Mouse (Mus musculus): ENCODE data around the gene Plpp1.

- TF ChIP-seq HCFC1 (IDR thresholded peaks at IDR 0.05; ENCODE audit: borderline replicate concordance, insufficient read depth, low read length) (no peak), ZC3H11A (IDR thresholded peaks at IDR 0.05; ENCODE audit: borderline replicate concordance, low read depth, low read length) (no peak), ZNF384 (IDR thresholded peaks at IDR 0.05; ENCODE audit: low read depth, low read length) (no peak), MAFK (IDR thresholded peaks at IDR 0.05; ENCODE audit: insufficient read depth, low read depth, low read length) (no peak), CHD2 (IDR thresholded peaks at IDR 0.05; ENCODE audit: low read depth, low read length) (no peak)
These were observed 60.3 kb downstream of the Plpp1 start for GRCm38 (mm10) chr13:112860911-112861310.

Measured in ES-E14 (cell line).